Mouse (Mus musculus) liver, embryonic 14.5 days (tissue): ENCODE measurements around the gene Ola1. TPM values are rescaled to one million over a fixed set of nuclear protein-coding genes. Genes with fewer than 3 reads are reported as not detected.
A peak's percentile ranks its signal among the peaks of the same experiment; 100 is the strongest.

Experiments
- ATAC-seq: fragments of 200-750 bp; cut with Nextera tagmentation; 2 replicates; pipeline ENCODE4 v1.8.0; 2017; ENCODE audit warnings: moderate number of reproducible peaks, mild to moderate bottlenecking, moderate library complexity; ENCODE audit not compliant: insufficient read depth
- DNase-seq, 3 experiments: peaks; one replicate each; pipeline ENCODE4 v3.0.0-alpha.2; 2012 to 2013; ENCODE audit warnings: low read depth in 3 of 3, low spot score in 3 of 3
- H3K27ac ChIP-seq: fragments of 300-500 bp; sonication (generic); 2 replicates; pipeline ENCODE4 v1.5.1; 2014; ENCODE audit warnings: moderate library complexity, mild to moderate bottlenecking, control low read depth, inconsistent platforms
- H3K27me3 ChIP-seq: fragments of 300-500 bp; sonication (generic); 2 replicates; pipeline ENCODE4 v1.6.1; 2014; ENCODE audit warnings: mild to moderate bottlenecking, low read length, moderate library complexity; ENCODE audit not compliant: control insufficient read depth, insufficient read depth
- H3K36me3 ChIP-seq: fragments of 300-500 bp; sonication (generic); replicated peaks from 2 replicates; pipeline ENCODE4 v1.6.1; 2014; ENCODE audit warnings: low read depth; ENCODE audit not compliant: control insufficient read depth, insufficient read depth
- H3K4me1 ChIP-seq, 2 experiments: fragments of 200-500 bp in 1 of 2; fragments of 300-500 bp in 1 of 2; sonication (generic) in 1 of 2; replicated peaks; 2 replicates each; pipeline ENCODE4 v1.6.1; 2012 to 2014; ENCODE audit warnings: antibody characterized with exemption in 1 of 2, inconsistent platforms in 1 of 2, low read length in 1 of 2; ENCODE audit not compliant: control insufficient read depth in 2 of 2, insufficient read depth in 2 of 2
- H3K4me2 ChIP-seq: fragments of 300-500 bp; sonication (generic); 2 replicates; pipeline ENCODE4 v1.6.1; 2014; ENCODE audit warnings: low read depth, mild to moderate bottlenecking, control low read depth, moderate library complexity
- H3K4me3 ChIP-seq, 2 experiments: fragments of 200-500 bp in 1 of 2; fragments of 300-500 bp in 1 of 2; sonication (generic) in 1 of 2; 2 replicates each; pipeline ENCODE4 v1.5.1; 2012 to 2014; ENCODE audit warnings: low read depth in 2 of 2, low read length in 2 of 2, mild to moderate bottlenecking in 2 of 2, control low read depth in 1 of 2, inconsistent platforms in 1 of 2, moderate library complexity in 1 of 2; ENCODE audit not compliant: insufficient read depth in 1 of 2
- H3K9ac ChIP-seq: fragments of 300-500 bp; sonication (generic); replicated peaks from 2 replicates; pipeline ENCODE4 v1.6.1; 2014; ENCODE audit warnings: mild to moderate bottlenecking, control low read depth, moderate library complexity
- H3K9me3 ChIP-seq: fragments of 300-500 bp; sonication (generic); 2 replicates; pipeline ENCODE4 v1.6.1; 2016; ENCODE audit warnings: low read length, mixed read lengths; ENCODE audit not compliant: control insufficient read depth
- CTCF ChIP-seq: IDR thresholded peaks from 2 replicates; pipeline ENCODE4 v1.5.1; 2016; ENCODE audit warnings: antibody characterized with exemption, low read depth, control low read depth
- EP300 ChIP-seq: IDR thresholded peaks from 2 replicates; pipeline ENCODE4 v1.6.1; 2016; ENCODE audit warnings: antibody characterized with exemption, low read depth
- WGBS: fragments of 180-500 bp; shearing (Covaris S2); extraction: QIAGEN DNeasy Blood & Tissue Kit; methylation state at CpG from one replicate; pipeline ENCODE4 v1.1.7; 2014; ENCODE audit not compliant: insufficient replicate concordance; 5-methylcytosine and 5-hydroxymethylcytosine counted together
- polyA plus RNA-seq, 2 experiments: library from polyadenylated mRNA; depleted of rRNA in 1 of 2; stranded (reverse) in 1 of 2; unstranded in 1 of 2; fragments of >200 nt; fragmentation: Nextera tagmentation in 1 of 2; extraction: Ambion mirVana in 1 of 2; gene quantifications; 2 replicates each; pipeline versions ENCODE4 v1.2.1 to v1.2.3; 2012 to 2014

Gene Ola1
- polyA plus RNA-seq, 2 experiments, result 25.2 to 43.0 TPM

DNA sequence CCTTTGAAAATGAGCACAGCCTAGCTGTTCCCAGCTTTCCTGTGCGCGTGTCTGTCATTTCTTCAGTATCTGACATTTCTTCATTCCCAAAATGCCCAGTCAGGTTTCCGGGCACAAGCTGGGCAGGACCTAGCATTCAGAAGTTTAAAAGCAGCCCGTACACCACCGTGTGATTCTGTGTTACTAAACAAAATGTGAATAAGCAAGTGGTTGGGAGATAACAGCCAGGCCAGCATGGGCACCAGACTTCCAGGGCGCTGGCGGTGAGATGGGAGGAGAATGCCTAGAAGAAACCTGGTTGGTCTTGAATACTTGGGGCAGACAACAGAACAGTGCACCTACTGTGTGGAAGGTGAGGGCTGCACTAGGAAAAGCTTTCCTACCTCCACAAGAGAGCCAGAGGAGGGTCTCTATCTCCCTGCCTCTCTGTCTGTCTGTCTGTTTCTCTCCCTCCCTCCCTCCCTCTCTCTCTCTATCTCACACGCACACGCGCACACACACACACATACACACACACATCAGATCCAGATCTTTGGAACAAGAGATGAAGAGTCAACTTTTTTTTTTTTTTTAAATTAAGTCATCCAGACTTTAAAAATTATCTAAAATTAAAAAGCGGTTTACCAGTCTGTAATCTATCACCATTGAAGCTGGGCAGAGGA is 144.8 kb downstream of the Ola1 start:
- H3K27ac ChIP-seq, result no peak overlapping the region
- no peaks in the 10 kb centered on the region for H3K9me3 ChIP-seq
- H3K4me3 ChIP-seq, result no peak overlapping the region
- no peaks in the 10 kb centered on the region for H3K4me1 ChIP-seq
- DNase-seq (no peak), ATAC-seq (peak; percentile 50; the same call in 1 of the 2 replicates)
- H3K27me3 ChIP-seq, result no peaks in the 10 kb centered on the region
- H3K36me3 ChIP-seq, result no peaks in the 10 kb centered on the region
- WGBS, result 67% methylated on average over 11 of the region's 11 CpGs
- no peak overlapping the region for H3K9ac ChIP-seq
- no peak overlapping the region for H3K4me2 ChIP-seq
- TF ChIP-seq CTCF, result no peak
- no peak for TF ChIP-seq EP300

GRCm38 (mm10) chr2:73071201-73071600 is 147.5 kb downstream of the Ola1 start:
- Histone ChIP-seq H3K9me3 (no peaks in the 10 kb centered on the region), H3K4me1 (peaks cover 9 to 10% of the 10 kb centered on the region in 2 experiments), H3K36me3 (no peaks in the 10 kb centered on the region), H3K27ac (no peak overlapping the region), H3K9ac (no peak overlapping the region), H3K4me2 (no peak overlapping the region), H3K27me3 (no peaks in the 10 kb centered on the region; the same call in 1 of the 2 replicates), H3K4me3 (no peak overlapping the region)
- WGBS, result 58% methylated on average over 2 of the region's 2 CpGs
- DNase-seq (no peak), ATAC-seq (no peak)
- no peak for TF ChIP-seq CTCF
- no peak for TF ChIP-seq EP300

DNA sequence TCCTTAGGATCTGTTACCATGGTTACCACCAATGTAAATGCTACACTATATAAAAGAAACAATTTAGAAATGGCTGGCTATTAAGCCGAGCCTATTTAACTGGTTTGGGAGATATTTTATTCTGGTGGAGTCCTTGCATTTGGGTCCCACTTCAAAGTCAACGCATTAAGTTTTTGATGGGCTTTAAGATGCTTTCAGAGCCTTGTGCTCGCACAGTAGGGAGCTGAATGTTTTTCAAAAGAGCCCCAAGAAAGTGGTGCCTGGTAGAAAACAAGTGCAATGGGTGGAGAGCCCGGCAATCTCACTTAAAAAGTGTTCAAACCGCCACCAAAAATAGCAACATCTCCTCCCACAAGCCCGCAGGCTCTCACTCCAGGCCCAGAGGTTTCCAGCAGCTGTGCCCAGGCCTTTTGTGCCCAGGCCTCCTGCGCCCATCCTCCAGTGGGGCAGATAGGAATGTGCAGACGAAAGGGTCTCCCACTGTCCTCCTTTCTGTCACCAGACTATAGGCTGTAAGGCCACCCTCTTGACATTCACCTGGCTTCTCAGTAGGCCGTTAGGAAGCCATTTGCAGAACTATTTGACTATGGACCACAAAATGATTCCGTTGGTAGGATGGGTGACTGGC is 148.2 kb downstream of the Ola1 start:
- Histone ChIP-seq H3K9me3 (no peaks in the 10 kb centered on the region), H3K9ac (no peak overlapping the region), H3K4me2 (no peak overlapping the region), H3K27me3 (no peaks in the 10 kb centered on the region; the same call in 1 of the 2 replicates), H3K27ac (no peak overlapping the region), H3K4me1 (peaks cover 9 to 10% of the 10 kb centered on the region in 2 experiments), H3K36me3 (no peaks in the 10 kb centered on the region), H3K4me3 (no peak overlapping the region)
- WGBS, result 46% methylated on average over 10 of the region's 10 CpGs
- ATAC-seq, result no peak
- TF ChIP-seq CTCF (no peak), EP300 (no peak)
- DNase-seq, result no peak

GRCm38 (mm10) chr2:73069223-73069825 is 149.4 kb downstream of the Ola1 start:
- Histone ChIP-seq H3K9ac (no peak overlapping the region), H3K27ac (no peak overlapping the region), H3K36me3 (no peaks in the 10 kb centered on the region), H3K27me3 (no peaks in the 10 kb centered on the region; the same call in 1 of the 2 replicates), H3K4me3 (no peak overlapping the region), H3K4me1 (peaks cover 9 to 10% of the 10 kb centered on the region in 2 experiments), H3K9me3 (no peaks in the 10 kb centered on the region), H3K4me2 (no peak overlapping the region)
- 56% methylated on average over 7 of the region's 7 CpGs for WGBS
- ATAC-seq, result no peak
- no peak for DNase-seq
- no peak for TF ChIP-seq CTCF
- no peak for TF ChIP-seq EP300
